Mouse (Mus musculus): Measurements from ENCODE around the gene Cacng7. TPM values are rescaled to one million over a fixed set of nuclear protein-coding genes. Genes with fewer than 3 reads are reported as not detected.

Cacng7 gene
- polyA plus RNA-seq, 1 experiment from 2014 or later, result 1.2 TPM

- Histone ChIP-seq H3K27ac (ENCODE audit: low read depth) (no peak overlapping the region), H3K9ac (no peak overlapping the region), H3K9me3 (ENCODE audit: low read depth, low read length) (no peaks in the 10 kb centered on the region), H3K4me1 (ENCODE audit: insufficient read depth) (no peaks in the 10 kb centered on the region), H3K36me3 (ENCODE audit: insufficient read depth) (no peaks in the 10 kb centered on the region), H3K4me3 (ENCODE audit: low read depth, low read length) (no peak overlapping the region), H3K4me2 (no peak overlapping the region), H3K27me3 (ENCODE audit: insufficient read depth, low read length) (no peaks in the 10 kb centered on the region)
- DNase-seq (no peak), ATAC-seq (ENCODE audit: insufficient read depth) (no peak)
- TF ChIP-seq CTCF (IDR thresholded peaks at IDR 0.05; ENCODE audit: low read depth), result no peak
- 50% methylated on average over 3 of the region's 3 CpGs for whole genome bisulfite sequencing
These were observed 11.9 kb upstream of the Cacng7 start for GRCm38 (mm10) chr7:3320856-3321255.

DNA sequence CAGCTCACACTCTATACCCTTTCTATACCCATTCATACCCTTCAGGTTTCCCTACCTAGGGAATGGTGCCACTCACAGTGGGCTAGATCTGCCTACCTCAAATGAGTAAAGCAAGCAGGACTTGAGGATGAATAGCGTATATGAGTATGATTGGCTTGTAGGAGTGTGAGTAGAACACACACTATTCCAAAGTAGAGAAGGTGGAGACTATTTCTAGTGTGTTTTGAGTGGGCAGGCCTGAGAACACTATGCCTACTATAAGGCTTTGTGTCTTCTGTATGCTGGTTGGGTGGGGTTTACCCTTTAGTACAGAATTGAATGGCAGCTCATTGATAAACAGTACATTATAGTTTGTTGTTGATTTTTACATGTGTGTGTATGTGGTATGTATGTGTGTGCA is 8.9 kb upstream of the Cacng7 start:
- H3K36me3 ChIP-seq (ENCODE audit: insufficient read depth), result no peaks in the 10 kb centered on the region
- H3K9me3 ChIP-seq (ENCODE audit: low read depth, low read length), result no peaks in the 10 kb centered on the region
- DNase-seq (no peak), ATAC-seq (ENCODE audit: insufficient read depth) (no peak)
- WGBS, result 83% methylated on average over 1 of the region's 1 CpGs
- no peaks in the 10 kb centered on the region for H3K4me1 ChIP-seq (ENCODE audit: insufficient read depth)
- H3K27me3 ChIP-seq (ENCODE audit: insufficient read depth, low read length), result no peaks in the 10 kb centered on the region
- H3K27ac ChIP-seq (ENCODE audit: low read depth), result no peak overlapping the region
- no peak overlapping the region for H3K4me2 ChIP-seq
- H3K9ac ChIP-seq, result no peak overlapping the region
- TF ChIP-seq CTCF (IDR thresholded peaks at IDR 0.05; ENCODE audit: low read depth), result no peak
- H3K4me3 ChIP-seq (ENCODE audit: low read depth, low read length), result no peak overlapping the region

DNA sequence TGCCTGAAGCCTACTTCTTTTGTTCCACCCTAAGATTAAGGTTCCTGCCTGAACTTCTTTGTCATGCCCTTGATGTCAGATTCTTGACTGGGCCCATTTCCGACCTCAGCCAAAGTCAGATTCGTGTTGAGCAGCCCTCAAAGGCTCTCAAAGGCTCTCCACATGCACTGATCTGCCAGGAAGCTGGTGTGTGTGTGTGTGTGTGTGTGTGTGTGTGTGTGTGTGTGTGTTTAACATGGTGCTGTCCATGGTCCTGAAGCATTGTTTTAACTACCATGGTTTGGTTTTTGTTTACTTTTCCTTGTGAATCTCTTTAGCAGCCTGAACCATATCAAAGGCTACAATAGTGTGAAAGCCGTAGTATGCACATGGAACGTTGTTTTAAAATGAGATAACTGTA is 4.8 kb upstream of the Cacng7 start:
- H3K4me1 ChIP-seq (ENCODE audit: insufficient read depth), result no peaks in the 10 kb centered on the region
- H3K4me3 ChIP-seq (ENCODE audit: low read depth, low read length), result no peak overlapping the region
- H3K36me3 ChIP-seq (ENCODE audit: insufficient read depth), result no peaks in the 10 kb centered on the region
- H3K4me2 ChIP-seq, result no peak overlapping the region
- no peak for TF ChIP-seq CTCF (IDR thresholded peaks at IDR 0.05; ENCODE audit: low read depth)
- H3K9me3 ChIP-seq (ENCODE audit: low read depth, low read length), result no peaks in the 10 kb centered on the region
- DNase-seq (peak; percentile 67), ATAC-seq (ENCODE audit: insufficient read depth) (no peak)
- no peak overlapping the region for H3K27ac ChIP-seq (ENCODE audit: low read depth)
- WGBS, result 45% methylated on average over 4 of the region's 4 CpGs
- no peaks in the 10 kb centered on the region for H3K27me3 ChIP-seq (ENCODE audit: insufficient read depth, low read length)
- H3K9ac ChIP-seq, result no peak overlapping the region

GRCm38 (mm10) chr7:3329776-3330546 is 2.8 kb upstream of the Cacng7 start:
- ATAC-seq (ENCODE audit: insufficient read depth), result no peak
- Histone ChIP-seq H3K9ac (no peak overlapping the region), H3K4me3 (ENCODE audit: low read depth, low read length) (no peak overlapping the region), H3K4me1 (ENCODE audit: insufficient read depth) (no peaks in the 10 kb centered on the region), H3K4me2 (peak overlapping the region; percentile 43), H3K27ac (ENCODE audit: low read depth) (no peak overlapping the region), H3K9me3 (ENCODE audit: low read depth, low read length) (no peaks in the 10 kb centered on the region), H3K27me3 (ENCODE audit: insufficient read depth, low read length) (no peaks in the 10 kb centered on the region), H3K36me3 (ENCODE audit: insufficient read depth) (no peaks in the 10 kb centered on the region)
- DNase-seq, result peak; percentile 86
- WGBS, result 16% methylated on average over 31 of the region's 31 CpGs
- TF ChIP-seq CTCF (IDR thresholded peaks at IDR 0.05; ENCODE audit: low read depth), result peak; percentile 95

DNA sequence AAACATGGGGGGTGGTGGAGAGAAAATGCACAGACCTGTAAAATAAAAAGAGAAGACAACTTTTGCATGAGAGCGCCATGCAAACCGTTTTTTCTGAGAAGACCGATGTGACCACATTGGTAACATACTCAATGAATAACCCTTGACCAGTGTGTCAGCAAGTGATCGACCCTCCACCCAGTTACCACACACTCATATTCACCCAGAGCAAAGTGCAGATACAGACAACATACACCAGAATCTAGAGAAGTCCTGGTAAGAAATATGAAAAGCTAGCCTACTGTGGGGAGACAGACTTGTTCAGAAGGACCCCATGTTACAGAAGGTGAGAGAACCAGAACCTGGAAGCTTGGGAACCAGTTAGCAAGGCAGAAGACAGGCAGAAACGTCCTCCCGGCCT is 1.6 kb upstream of the Cacng7 start:
- Histone ChIP-seq H3K9me3 (ENCODE audit: low read depth, low read length) (no peaks in the 10 kb centered on the region), H3K27me3 (ENCODE audit: insufficient read depth, low read length) (no peaks in the 10 kb centered on the region), H3K4me2 (peak overlapping the region; percentile 65), H3K27ac (ENCODE audit: low read depth) (no peak overlapping the region), H3K4me3 (ENCODE audit: low read depth, low read length) (peak overlapping the region; percentile 55; the same call in 1 of the 2 replicates), H3K4me1 (ENCODE audit: insufficient read depth) (no peaks in the 10 kb centered on the region), H3K9ac (no peak overlapping the region), H3K36me3 (ENCODE audit: insufficient read depth) (no peaks in the 10 kb centered on the region)
- no peak for TF ChIP-seq CTCF (IDR thresholded peaks at IDR 0.05; ENCODE audit: low read depth)
- 45% methylated on average over 6 of the region's 6 CpGs for WGBS
- DNase-seq (no peak), ATAC-seq (ENCODE audit: insufficient read depth) (peak; percentile 2; the same call in 1 of the 2 replicates)

- H3K27me3 ChIP-seq (ENCODE audit: insufficient read depth, low read length), result no peaks in the 10 kb centered on the region
- H3K4me2 ChIP-seq, result peak overlapping the region; percentile 65
- no peaks in the 10 kb centered on the region for H3K36me3 ChIP-seq (ENCODE audit: insufficient read depth)
- peak; percentile 96 for ATAC-seq (ENCODE audit: insufficient read depth)
- H3K4me3 ChIP-seq (ENCODE audit: low read depth, low read length), result peak overlapping the region; percentile 55
- no peaks in the 10 kb centered on the region for H3K4me1 ChIP-seq (ENCODE audit: insufficient read depth)
- no peaks in the 10 kb centered on the region for H3K9me3 ChIP-seq (ENCODE audit: low read depth, low read length)
- WGBS, result under 1% methylated on average over 27 of the region's 27 CpGs
- no peak for TF ChIP-seq CTCF (IDR thresholded peaks at IDR 0.05; ENCODE audit: low read depth)
- H3K27ac ChIP-seq (ENCODE audit: low read depth), result peak overlapping the region; percentile 70; the same call in 1 of the 2 replicates
- DNase-seq, result peak; percentile 92
- H3K9ac ChIP-seq, result no peak overlapping the region; the same call in 1 of the 2 replicates
These were observed 1.1 kb upstream of the Cacng7 start for GRCm38 (mm10) chr7:3331581-3332223.

GRCm38 (mm10) chr7:3332224-3332615 is 535 bp upstream of the Cacng7 start:
- TF ChIP-seq CTCF (IDR thresholded peaks at IDR 0.05; ENCODE audit: low read depth), result no peak
- ATAC-seq (ENCODE audit: insufficient read depth), result peak; percentile 16; the same call in 1 of the 2 replicates
- H3K4me3 ChIP-seq (ENCODE audit: low read depth, low read length), result peak overlapping the region; percentile 55
- H3K27me3 ChIP-seq (ENCODE audit: insufficient read depth, low read length), result no peaks in the 10 kb centered on the region
- H3K36me3 ChIP-seq (ENCODE audit: insufficient read depth), result no peaks in the 10 kb centered on the region
- H3K4me2 ChIP-seq, result peak overlapping the region; percentile 65
- peak overlapping the region; percentile 70; the same call in 1 of the 2 replicates for H3K27ac ChIP-seq (ENCODE audit: low read depth)
- H3K9me3 ChIP-seq (ENCODE audit: low read depth, low read length), result no peaks in the 10 kb centered on the region
- DNase-seq, result no peak
- H3K9ac ChIP-seq, result no peak overlapping the region; the same call in 1 of the 2 replicates
- no peaks in the 10 kb centered on the region for H3K4me1 ChIP-seq (ENCODE audit: insufficient read depth)
- 2% methylated on average over 4 of the region's 4 CpGs for WGBS
